Mouse (Mus musculus) B cell, adult 2 months (primary cell): ENCODE data around the gene Dcps.

Experiments used
- DNase-seq, 2 experiments: peaks; one replicate each; pipeline ENCODE4 v3.0.0; 2022

Gene Dcps

DNA sequence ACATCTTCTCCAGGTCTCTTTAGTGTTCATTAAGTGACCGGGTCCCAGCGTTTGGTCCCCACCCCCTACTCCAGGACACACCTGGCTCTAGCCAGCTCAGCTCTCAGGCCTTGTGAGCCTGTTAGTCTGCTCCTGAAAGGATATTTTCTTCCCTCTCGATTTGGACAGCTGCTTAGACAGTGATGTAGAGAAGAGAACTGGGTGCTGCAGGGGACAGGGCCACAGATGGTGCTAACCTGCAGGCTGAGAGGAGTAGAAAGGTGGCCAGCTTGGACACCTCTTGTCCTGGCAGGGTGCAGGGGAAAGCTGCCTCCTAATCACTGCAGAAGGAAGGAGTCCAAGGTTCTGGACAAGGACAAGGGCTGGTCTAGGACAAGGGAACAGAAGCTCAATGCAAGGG lies 67.8 kb downstream of the Dcps start:
- DNase-seq = no peak

DNA sequence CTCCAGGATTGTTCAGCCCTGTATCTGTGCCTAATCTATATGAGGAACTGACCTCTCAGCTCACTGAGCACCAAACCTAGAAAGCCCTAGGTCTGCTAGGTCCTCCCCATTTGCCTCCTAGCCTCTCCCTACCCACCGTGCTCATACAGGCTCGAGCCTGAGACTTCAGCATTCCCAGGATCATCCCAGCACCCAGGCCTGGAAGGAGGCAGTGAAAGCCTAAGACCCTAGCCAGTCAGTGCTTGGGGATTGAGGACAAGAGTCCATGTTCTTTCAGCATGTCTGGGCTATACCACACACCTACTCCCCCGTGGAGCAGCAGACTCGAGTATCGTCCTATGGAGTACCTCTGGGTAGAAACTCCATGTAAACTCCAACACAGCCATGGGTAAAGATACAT lies 68.5 kb downstream of the Dcps start:
- no peak for DNase-seq

DNA sequence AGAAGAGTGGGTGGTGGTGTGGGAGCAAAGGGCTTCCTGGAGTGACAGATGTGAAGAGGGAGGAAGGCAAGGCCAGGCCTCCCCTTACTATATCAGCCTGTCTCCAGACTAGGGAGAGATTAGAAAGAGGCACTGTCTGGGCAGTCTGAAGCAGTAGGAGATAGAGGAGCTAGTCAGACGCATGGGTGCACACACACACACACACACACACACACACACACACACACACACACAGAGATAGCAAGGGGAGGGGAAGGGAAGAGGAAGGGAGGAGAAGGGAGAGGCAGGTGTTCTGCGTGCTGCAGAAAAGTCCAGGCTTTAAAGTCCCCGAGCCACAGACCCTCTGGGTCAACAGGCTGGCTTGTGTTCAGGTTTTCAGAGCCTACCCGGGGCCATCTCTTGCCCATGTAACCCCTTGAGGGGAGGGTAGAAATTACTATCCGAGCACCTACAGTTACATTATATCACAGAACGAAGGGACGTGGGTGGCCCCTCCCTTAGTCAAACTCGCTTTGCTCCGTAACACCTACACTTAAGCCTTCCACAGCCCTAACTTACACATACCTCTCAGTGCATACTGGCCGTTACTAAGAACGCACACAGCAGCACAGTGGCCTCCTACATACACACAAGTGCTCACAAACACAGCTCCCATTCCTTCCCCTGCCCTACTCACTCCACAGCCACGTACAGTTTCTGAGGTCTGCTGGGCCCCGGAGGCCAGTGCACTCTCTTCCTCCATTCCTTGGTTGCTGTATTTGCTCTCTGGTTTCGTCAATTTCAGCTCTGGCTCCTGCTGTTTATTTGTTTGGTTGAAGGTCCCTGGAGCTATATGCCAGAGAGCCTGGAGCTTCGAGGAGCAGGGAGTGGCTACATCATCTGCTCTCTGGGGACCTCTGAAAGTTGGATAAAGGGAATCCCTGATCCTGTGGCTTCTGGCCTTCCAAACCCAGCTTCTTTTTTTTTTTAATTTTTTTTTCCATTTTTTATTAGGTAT lies 69.7 kb downstream of the Dcps start:
- DNase-seq = peak; percentile 32 to 34

DNA sequence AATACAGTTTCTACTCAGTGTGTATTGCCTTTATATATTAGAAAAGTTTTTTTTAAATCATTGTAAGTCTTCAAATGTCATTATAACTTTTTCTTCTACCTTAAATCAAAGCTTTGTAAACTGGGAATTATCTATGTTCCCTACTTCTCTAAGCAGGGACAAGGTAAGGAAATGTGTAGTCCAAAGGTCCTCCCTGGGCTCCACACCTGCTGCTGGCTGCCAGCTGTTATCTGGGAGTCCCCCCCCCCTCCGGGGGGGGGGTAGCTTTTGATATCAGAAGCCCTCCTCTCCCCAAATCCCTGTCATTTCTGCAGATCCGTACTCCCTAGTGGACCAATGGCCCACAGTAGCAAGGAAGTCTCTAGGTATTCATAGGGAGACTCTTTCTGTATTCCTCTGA lies 70.4 kb downstream of the Dcps start:
- no peak for DNase-seq

DNA sequence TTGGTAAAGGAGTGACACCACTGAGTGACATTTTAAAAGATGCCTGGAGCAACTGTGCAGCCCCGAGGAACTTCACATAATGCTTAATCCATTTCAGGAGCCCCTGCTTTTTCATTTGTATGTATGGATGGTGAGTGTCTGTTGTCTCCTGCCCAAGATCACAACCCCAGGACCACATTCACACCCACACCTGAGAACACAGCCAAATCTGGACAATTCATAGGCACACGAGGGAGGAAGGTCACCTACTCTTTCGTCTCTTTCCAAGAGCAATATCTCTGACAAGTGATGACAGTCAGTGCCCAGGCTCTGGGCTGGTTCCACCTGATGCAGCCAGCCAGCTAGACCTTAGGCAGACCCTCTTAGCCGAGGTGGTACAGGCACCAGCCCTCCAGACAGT lies 71.2 kb downstream of the Dcps start:
- DNase-seq = no peak

DNA sequence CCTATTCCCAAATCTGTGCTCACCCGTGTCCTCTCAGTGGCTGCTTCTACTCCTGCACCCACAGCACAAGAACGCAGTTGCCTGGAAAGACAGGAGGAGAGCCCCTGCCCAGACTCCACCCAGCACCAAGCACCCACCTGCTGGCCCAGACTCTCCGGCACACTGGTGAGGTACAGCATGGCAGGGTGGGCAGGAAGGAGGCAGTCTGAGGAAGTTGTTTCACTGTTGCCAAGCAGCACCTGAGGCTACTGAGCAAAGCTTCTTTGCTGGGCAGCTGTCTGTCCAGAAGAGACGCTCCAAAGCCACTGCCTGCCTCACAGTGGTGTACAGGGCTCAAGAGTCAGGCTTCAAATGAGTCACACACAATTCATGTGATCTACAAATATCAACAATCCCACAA lies 77.1 kb downstream of the Dcps start:
- DNase-seq = no peak

DNA sequence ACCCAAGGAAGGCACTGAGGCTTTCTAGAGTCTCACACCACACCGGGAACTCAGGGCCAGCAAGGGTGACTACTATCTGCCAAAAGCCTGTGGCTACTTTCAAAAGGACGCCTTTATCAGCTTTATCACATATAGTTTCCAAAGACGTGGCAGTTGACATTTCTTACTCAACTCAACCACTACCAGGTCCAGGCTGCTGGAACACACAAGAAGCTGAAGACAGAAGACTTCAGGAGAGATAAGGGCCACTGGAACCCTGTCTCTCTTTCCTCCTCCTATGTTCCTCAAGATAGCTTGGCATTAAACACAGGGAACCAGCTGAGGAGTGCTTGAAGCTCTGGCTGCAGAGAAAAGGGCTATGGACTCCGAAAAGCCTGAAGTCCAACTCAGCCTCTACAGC lies 78.0 kb downstream of the Dcps start:
- no peak for DNase-seq

DNA sequence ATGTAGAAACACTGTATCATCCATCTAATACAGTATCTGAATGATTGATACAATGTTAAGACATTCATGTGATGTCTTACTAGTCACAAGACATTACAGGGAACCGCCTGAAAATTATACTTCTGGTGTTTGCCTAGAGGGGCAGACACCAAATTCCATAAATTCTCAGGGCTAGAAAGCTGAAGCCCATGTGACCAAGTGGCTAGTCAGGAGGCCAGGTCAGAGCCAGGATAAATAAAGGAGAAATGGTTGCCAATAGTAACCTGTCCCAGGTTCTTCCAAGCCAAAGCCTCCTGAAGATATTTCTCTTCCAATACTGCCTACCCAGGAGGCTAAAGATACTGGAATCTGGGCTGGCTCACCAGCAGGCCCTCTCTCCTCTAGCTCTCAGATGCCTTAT lies 80.1 kb downstream of the Dcps start:
- DNase-seq = no peak

DNA sequence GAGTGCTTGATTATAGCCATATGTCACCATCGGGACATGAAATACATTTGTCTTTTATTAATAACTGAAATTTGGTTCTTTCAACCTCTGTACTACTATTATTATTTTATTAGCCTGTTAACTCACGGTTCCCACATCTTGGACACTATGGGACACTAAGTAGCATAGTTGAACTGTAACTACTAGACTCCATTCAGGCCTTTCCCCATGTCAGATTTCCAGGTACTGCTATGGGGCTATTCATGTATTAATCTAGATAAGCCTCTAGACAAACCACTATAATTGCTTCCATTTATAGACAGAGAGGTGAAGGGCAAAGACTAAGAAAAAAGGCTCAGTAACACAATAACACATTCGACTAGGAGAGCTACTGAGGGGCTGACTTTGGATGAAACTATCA lies 82.5 kb downstream of the Dcps start:
- no peak for DNase-seq

DNA sequence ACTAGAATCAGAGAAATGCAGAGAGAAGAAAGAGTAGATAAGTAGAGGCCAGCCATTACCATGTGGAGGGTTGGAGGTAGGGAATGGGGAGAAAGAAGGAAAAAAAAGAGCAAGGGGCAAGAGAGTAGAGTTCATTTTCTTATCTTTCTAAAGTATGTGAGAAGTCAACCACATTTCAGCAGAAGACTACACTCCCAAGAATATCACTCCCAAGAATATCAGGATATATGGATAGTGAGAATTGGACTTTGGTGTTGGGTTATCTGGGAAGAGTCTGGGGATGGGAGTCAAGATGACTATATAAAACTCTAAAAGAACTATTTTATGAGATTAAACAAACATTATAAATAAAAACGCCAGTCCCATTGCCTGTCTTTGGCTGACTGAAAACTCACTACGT lies 83.0 kb downstream of the Dcps start:
- no peak for DNase-seq
